Mouse (Mus musculus): ENCODE data around the gene Rps7. TPM values are rescaled to one million over a fixed set of nuclear protein-coding genes. Genes with fewer than 3 reads are reported as not detected.

Gene Rps7
- total and polyA plus RNA-seq, 3 experiments = 300 to 2,439 (median 476) TPM

- Histone ChIP-seq H3K4me1 (ENCODE audit: control insufficient read depth in 1 of 2, insufficient read depth in 2 of 2, low read length in 2 of 2) (peaks cover 9 to 13% of the 10 kb centered on the region in 2 experiments; a peak in 3 of 4 replicates), H3K79me2 (ENCODE audit: control insufficient read depth, insufficient read depth, low read length, poor library complexity) (no peaks in the 10 kb centered on the region), H3K27me3 (ENCODE audit: control insufficient read depth in 1 of 2, insufficient read depth in 2 of 2, low read length in 2 of 2) (no peaks in the 10 kb centered on the region), H3K36me3 (ENCODE audit: control insufficient read depth in 1 of 2, insufficient read depth in 2 of 2, low read length in 2 of 2) (peaks cover 0 to 9% of the 10 kb centered on the region in 2 experiments; a peak in 2 of 4 replicates), H3K9ac (ENCODE audit: control insufficient read depth, low read depth, low read length, poor library complexity, severe bottlenecking) (no peak within 1 kb of the TSS), H3K27ac (ENCODE audit: control insufficient read depth, low read depth, low read length) (no peak within 1 kb of the TSS), H3K4me3 (ENCODE audit: control insufficient read depth in 1 of 2, insufficient read depth in 1 of 2, low read depth in 2 of 2, low read length in 2 of 2) (no peak within 1 kb of the TSS), H3K9me3 (replicated peaks; ENCODE audit: insufficient read depth, low read length) (no peaks in the 10 kb centered on the region)
- TF ChIP-seq HCFC1 (IDR thresholded peaks at IDR 0.05; ENCODE audit: low read depth, low read length) = no peak
- TF ChIP-seq JUND (IDR thresholded peaks at IDR 0.05; ENCODE audit: low read depth, low read length) = no peak
- no peak for TF ChIP-seq NELFE (IDR thresholded peaks at IDR 0.05; ENCODE audit: low read depth, low read length)
- TF ChIP-seq MAFK (IDR thresholded peaks at IDR 0.05; ENCODE audit: borderline replicate concordance, low read depth, low read length) = no peak
- DNase-seq (ENCODE audit: low read depth, low spot score) = no peak
These were observed 53.3 kb downstream of the Rps7 start, which contains the start of gene Allc for GRCm38 (mm10) chr12:28582423-28582822. Gene Allc, minus strand, starts transcription at chr12:28582523.

Other genes with a start within 250 kb of the Rps7 start
- gene Dcdc2c, start 83.6 kb downstream of the Rps7 start, total RNA-seq (2012; rRNA removed) = not detected in 2 replicates
- under 1 TPM in 1 of 2 experiments, not detected in 1; 0.06 TPM for gene Dcdc2c, start 83.6 kb downstream of the Rps7 start, polyA plus RNA-seq (2012; ENCODE audit: insufficient read depth in 1 of 2, insufficient read length in 2 of 2, low read depth in 1 of 2, low replicate concordance in 2 of 2, missing spikeins in 1 of 2)
- 0.42 and 0.85 TPM in 2 replicates for gene Allc, start 53.4 kb downstream of the Rps7 start, total RNA-seq (2012; rRNA removed)
- 1 to 10 TPM in 1 of 2 experiments, not detected in 1; 2.2 TPM for gene Allc, start 53.4 kb downstream of the Rps7 start, polyA plus RNA-seq (2012; ENCODE audit: insufficient read depth in 1 of 2, insufficient read length in 2 of 2, low read depth in 1 of 2, low replicate concordance in 2 of 2, missing spikeins in 1 of 2)
- gene Colec11, start 12.6 kb downstream of the Rps7 start, total RNA-seq (2012; rRNA removed) = 0.23 and 0.54 TPM in 2 replicates
- under 1 TPM in 1 of 2 experiments, not detected in 1; 0.74 TPM for gene Colec11, start 12.6 kb downstream of the Rps7 start, polyA plus RNA-seq (2012; ENCODE audit: insufficient read depth in 1 of 2, insufficient read length in 2 of 2, low read depth in 1 of 2, low replicate concordance in 2 of 2, missing spikeins in 1 of 2)
- gene Rnaseh1, start 13.6 kb upstream of the Rps7 start, total RNA-seq (2012; rRNA removed) = 39.0 and 47.9 TPM in 2 replicates
- gene Rnaseh1, start 13.6 kb upstream of the Rps7 start, polyA plus RNA-seq (2012; ENCODE audit: insufficient read depth in 1 of 2, insufficient read length in 2 of 2, low read depth in 1 of 2, low replicate concordance in 2 of 2, missing spikeins in 1 of 2) = 10 to 100 TPM in 1 of 2 experiments, not detected in 1; 36.5 TPM
- gene Adi1, start 39.3 kb upstream of the Rps7 start, total RNA-seq (2012; rRNA removed) = 18.1 and 22.1 TPM in 2 replicates
- 10 to 100 TPM in 1 of 2 experiments, not detected in 1; 54.8 TPM for gene Adi1, start 39.3 kb upstream of the Rps7 start, polyA plus RNA-seq (2012; ENCODE audit: insufficient read depth in 1 of 2, insufficient read length in 2 of 2, low read depth in 1 of 2, low replicate concordance in 2 of 2, missing spikeins in 1 of 2)
- gene Trappc12, start 114.5 kb upstream of the Rps7 start, total RNA-seq (2012; rRNA removed) = 29.4 and 31.1 TPM in 2 replicates
- 10 to 100 TPM in 1 of 2 experiments, not detected in 1; 35.1 TPM for gene Trappc12, start 114.5 kb upstream of the Rps7 start, polyA plus RNA-seq (2012; ENCODE audit: insufficient read depth in 1 of 2, insufficient read length in 2 of 2, low read depth in 1 of 2, low replicate concordance in 2 of 2, missing spikeins in 1 of 2)
- 40.7 and 45.8 TPM in 2 replicates for gene Eipr1, start 115.8 kb upstream of the Rps7 start, total RNA-seq (2012; rRNA removed)
- gene Eipr1, start 115.8 kb upstream of the Rps7 start, polyA plus RNA-seq (2012; ENCODE audit: insufficient read depth in 1 of 2, insufficient read length in 2 of 2, low read depth in 1 of 2, low replicate concordance in 2 of 2, missing spikeins in 1 of 2) = 10 to 100 TPM in 1 of 2 experiments, not detected in 1; 51.5 TPM